Mouse (Mus musculus) brown adipose tissue, adult 24 weeks (tissue): Measurements from ENCODE around the gene Mroh2a. TPM values are rescaled to one million over a fixed set of nuclear protein-coding genes. Genes with fewer than 3 reads are reported as not detected.

Experiments used
- H3K27ac ChIP-seq: fragments of 200-500 bp; replicated peaks from 2 replicates; pipeline ENCODE4 v1.5.1; 2012; ENCODE audit warnings: low read depth, mild to moderate bottlenecking, low read length
- H3K4me1 ChIP-seq: fragments of 200-500 bp; 2 replicates; pipeline ENCODE4 v1.6.1; 2012; ENCODE audit warnings: low read length, mixed read lengths; ENCODE audit not compliant: control insufficient read depth, insufficient read depth, insufficient read length
- H3K4me3 ChIP-seq: fragments of 200-500 bp; 2 replicates; pipeline ENCODE4 v1.5.1; 2012; ENCODE audit warnings: low read depth, mild to moderate bottlenecking, low read length, moderate library complexity; ENCODE audit not compliant: insufficient read depth
- polyA plus RNA-seq: library from polyadenylated mRNA; stranded (reverse); fragments of >200 nt; gene quantifications from 2 replicates; pipeline ENCODE4 v1.2.4, GENCODE M21; 2012; ENCODE audit not compliant: missing spikeins, insufficient read depth, insufficient read length

Gene Mroh2a
- polyA plus RNA-seq, 1 experiment, result not detected

- H3K4me3 ChIP-seq, result no peak overlapping the region
- H3K4me1 ChIP-seq, result no peaks in the 10 kb centered on the region
- no peak overlapping the region for H3K27ac ChIP-seq
These were observed 77.6 kb downstream of the Mroh2a start for GRCm38 (mm10) chr1:88304261-88304985.

GRCm38 (mm10) chr1:88305018-88305795 is 78.4 kb downstream of the Mroh2a start:
- no peak overlapping the region for H3K27ac ChIP-seq
- H3K4me3 ChIP-seq, result no peak overlapping the region

GRCm38 (mm10) chr1:88306543-88306942 is 79.8 kb downstream of the Mroh2a start:
- H3K27ac ChIP-seq, result no peak overlapping the region

More at GRCm38 (mm10) chr1:88305018-88305795, 78.4 kb downstream of the Mroh2a start:
- no peaks in the 10 kb centered on the region for H3K4me1 ChIP-seq

GRCm38 (mm10) chr1:88307180-88307579 is 80.4 kb downstream of the Mroh2a start:
- Histone ChIP-seq H3K4me1 (no peaks in the 10 kb centered on the region), H3K4me3 (no peak overlapping the region)

More at GRCm38 (mm10) chr1:88306543-88306942, 79.8 kb downstream of the Mroh2a start:
- no peaks in the 10 kb centered on the region for H3K4me1 ChIP-seq
- H3K4me3 ChIP-seq, result no peak overlapping the region

GRCm38 (mm10) chr1:88309020-88309419 is 82.2 kb downstream of the Mroh2a start:
- no peaks in the 10 kb centered on the region for H3K4me1 ChIP-seq
- H3K27ac ChIP-seq, result no peak overlapping the region
- no peak overlapping the region for H3K4me3 ChIP-seq

More at GRCm38 (mm10) chr1:88307180-88307579, 80.4 kb downstream of the Mroh2a start:
- H3K27ac ChIP-seq, result no peak overlapping the region

- Histone ChIP-seq H3K4me1 (no peaks in the 10 kb centered on the region), H3K27ac (no peak overlapping the region), H3K4me3 (no peak overlapping the region)
These were observed 83.1 kb downstream of the Mroh2a start for GRCm38 (mm10) chr1:88309905-88310304.

GRCm38 (mm10) chr1:88310349-88310748 is 83.6 kb downstream of the Mroh2a start:
- Histone ChIP-seq H3K4me1 (no peaks in the 10 kb centered on the region), H3K4me3 (no peak overlapping the region), H3K27ac (no peak overlapping the region)

Other genes starting within 250 kb of the Mroh2a start
- 13.1 and 16.1 TPM in 2 replicates for gene Usp40, start 218.4 kb upstream of the Mroh2a start, polyA plus RNA-seq
- gene Ugt1a10, start 171.6 kb upstream of the Mroh2a start, polyA plus RNA-seq, result not detected in 2 replicates
- not detected in 2 replicates for gene Ugt1a9, start 156.2 kb upstream of the Mroh2a start, polyA plus RNA-seq
- gene Ugt1a8, start 139.2 kb upstream of the Mroh2a start, polyA plus RNA-seq, result not detected in 2 replicates
- 1.5 and 2.2 TPM in 2 replicates for gene Ugt1a7c, start 131.9 kb upstream of the Mroh2a start, polyA plus RNA-seq
- gene Ugt1a6b, start 123.7 kb upstream of the Mroh2a start, polyA plus RNA-seq, result 5.0 and 5.9 TPM in 2 replicates
- gene Ugt1a6a, start 92.2 kb upstream of the Mroh2a start, polyA plus RNA-seq, result 5.6 and 6.1 TPM in 2 replicates
- 1.5 TPM in 1 of 2 replicates, not detected in the other for gene Ugt1a5, start 61.0 kb upstream of the Mroh2a start, polyA plus RNA-seq
- gene Ugt1a2, start 26.4 kb upstream of the Mroh2a start, polyA plus RNA-seq, result not detected in 2 replicates
- gene Dnajb3, start 21.2 kb upstream of the Mroh2a start, polyA plus RNA-seq, result 4.3 and 5.0 TPM in 2 replicates
- gene Ugt1a1, start 15.0 kb upstream of the Mroh2a start, polyA plus RNA-seq, result 0.95 TPM in 1 of 2 replicates, not detected in the other
- gene Hjurp, start 50.6 kb downstream of the Mroh2a start, polyA plus RNA-seq, result 10.3 and 11.1 TPM in 2 replicates
- gene Trpm8, start 50.7 kb downstream of the Mroh2a start, polyA plus RNA-seq, result not detected in 2 replicates
- gene Spp2, start 180.0 kb downstream of the Mroh2a start, polyA plus RNA-seq, result not detected in 2 replicates